Mouse (Mus musculus) cerebral cortex, adult 2 months (tissue): ENCODE results near the gene Man1a2.

Source experiments
- WGBS: fragments of 180-500 bp; shearing (Covaris S2); methylation state at CpG from one replicate; pipeline ENCODE4 v1.1.7; 2018; 5-methylcytosine and 5-hydroxymethylcytosine counted together

Man1a2 gene

DNA sequence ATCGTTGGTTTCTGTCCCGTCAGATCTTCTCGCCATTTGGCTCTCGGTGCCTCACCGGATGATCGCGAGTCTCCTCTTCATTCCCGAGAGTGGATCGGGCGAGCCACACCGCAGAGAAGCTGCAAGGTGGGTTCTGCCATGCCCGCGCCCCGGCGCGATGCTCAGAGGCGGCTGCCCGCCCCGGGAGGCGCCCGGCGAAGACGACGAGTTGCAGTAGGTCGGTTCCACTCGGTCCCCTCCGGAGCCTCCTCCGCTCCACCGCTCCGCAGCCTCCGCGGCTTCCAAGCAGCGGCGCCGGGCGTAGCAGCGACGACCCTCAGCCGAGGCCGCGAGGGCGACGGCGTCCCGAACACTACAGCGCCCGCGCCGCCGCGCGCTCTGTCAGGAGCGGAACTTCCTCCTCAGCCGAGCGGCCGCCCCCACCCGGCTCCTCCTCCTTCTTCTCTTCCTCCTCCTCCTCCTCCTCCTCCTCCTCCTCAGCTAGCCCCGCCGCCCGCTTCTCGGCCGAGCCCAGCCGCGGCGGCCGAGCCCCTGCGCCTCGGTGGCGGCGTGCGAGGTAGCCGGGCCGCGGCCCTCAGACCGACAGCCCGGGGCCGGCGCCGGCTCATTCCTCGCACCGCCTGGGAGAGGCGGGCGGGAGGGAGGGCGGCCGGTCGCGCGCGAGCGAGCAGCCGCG is at the start of gene Man1a2:
Man1a2 (minus strand) TSS at position 417 of the 676 bp plus-strand sequence.
- WGBS: under 1% methylated on average over 88 of the region's 92 CpGs

DNA sequence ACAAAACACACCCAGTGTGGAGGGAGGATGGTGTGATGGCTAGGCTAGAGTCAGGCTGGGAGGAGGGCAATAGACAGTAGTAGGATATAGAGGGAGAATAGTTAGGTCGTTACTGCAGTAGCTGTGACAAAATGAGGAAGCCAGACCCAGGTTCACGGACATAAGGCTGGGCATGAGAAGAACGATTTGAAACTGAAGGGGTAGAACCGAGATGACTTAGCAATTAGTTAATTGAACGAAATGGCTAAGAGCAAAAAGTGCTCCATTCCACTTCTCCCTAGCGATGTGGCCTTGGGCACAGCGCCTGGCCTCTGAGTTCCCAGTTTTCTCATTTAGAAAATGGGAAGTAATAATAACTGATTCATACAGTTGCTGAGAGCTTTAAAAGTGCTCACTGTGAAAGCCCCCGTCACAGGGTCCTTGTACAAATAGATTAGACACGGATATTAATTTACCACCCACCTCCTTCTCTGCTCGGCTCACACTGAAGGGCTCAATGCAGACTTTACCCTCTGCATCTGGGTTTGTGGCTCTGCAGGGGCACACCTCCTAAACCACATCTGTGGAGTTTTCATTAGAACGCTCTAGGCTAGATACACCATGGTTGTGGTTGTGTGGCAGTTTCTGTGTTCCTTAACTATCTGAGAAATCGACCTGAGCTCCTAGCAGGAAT is 49.3 kb upstream of the Man1a2 start:
- 76% methylated on average over 12 of the region's 12 CpGs for WGBS

DNA sequence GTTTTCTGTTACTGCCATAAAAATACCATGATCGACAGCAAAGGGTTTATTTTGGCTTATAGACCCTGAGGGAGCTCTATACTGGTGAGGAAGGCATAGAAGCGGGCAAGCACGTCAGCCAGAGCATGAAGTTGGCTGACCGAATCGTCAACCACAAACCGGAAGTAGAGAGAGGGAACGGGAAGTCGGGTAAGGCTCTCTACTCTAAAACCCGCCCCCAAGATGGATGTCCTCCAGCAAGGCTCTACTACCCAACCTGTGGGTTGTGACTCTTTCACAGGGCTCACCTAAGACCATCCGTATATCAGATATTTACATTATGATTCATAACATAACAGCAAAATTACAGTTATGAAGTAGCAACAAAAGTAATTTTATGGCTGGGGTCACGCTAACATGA is 46.6 kb upstream of the Man1a2 start:
- 73% methylated on average over 11 of the region's 11 CpGs for WGBS

DNA sequence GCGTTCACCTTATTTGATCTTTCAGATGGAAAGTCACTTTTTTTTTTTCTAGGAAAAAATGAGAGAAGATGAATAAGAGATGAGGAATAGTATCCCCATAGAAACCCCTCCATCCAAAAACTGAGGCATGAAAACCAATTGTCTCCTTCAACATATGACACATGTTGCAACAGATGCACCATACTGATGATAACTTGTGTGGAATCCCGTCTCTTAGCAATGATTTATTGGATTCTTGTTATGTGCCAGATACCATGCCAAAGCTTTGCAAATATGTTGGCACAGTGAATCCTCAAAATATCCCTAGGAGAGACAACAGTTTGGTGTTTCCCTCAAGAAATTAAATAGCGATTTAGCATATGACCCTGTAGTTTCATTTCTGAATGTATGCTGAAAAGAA is 46.0 kb upstream of the Man1a2 start:
- WGBS: 65% methylated on average over 3 of the region's 3 CpGs

DNA sequence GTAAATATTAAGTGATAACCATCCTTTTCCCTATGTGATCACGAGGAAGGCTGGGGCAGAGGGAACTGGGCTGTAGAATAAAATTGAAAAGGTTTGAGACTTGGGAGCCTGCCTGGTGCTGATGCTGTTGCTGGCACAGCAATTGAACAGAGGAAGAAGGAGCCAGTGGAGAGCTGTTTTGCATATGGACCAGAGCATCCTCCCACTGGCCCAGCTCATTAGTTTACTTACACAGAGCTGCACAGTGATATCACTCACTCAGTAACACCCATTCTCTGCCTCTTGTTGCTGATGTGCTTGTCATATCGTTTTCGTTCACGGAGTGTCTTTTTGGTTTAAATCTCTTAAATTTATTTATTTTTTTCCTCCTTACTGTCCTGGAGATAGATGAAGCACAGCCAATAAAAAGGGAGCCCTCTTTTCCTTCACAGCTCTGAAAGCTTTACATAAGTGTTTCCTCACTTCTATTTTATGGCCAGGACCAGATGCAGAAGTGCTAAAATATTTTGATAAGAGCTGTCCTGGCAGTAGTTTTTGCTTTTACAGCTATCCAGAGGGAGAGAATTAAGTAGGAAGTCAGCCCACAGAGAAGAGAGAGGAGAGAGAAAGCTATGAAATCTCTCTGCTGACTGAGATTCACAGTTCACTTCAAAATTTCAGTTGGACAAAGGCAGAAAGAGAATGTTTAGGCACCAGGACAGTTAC is 42.9 kb upstream of the Man1a2 start:
- WGBS: 37% methylated on average over 4 of the region's 4 CpGs

DNA sequence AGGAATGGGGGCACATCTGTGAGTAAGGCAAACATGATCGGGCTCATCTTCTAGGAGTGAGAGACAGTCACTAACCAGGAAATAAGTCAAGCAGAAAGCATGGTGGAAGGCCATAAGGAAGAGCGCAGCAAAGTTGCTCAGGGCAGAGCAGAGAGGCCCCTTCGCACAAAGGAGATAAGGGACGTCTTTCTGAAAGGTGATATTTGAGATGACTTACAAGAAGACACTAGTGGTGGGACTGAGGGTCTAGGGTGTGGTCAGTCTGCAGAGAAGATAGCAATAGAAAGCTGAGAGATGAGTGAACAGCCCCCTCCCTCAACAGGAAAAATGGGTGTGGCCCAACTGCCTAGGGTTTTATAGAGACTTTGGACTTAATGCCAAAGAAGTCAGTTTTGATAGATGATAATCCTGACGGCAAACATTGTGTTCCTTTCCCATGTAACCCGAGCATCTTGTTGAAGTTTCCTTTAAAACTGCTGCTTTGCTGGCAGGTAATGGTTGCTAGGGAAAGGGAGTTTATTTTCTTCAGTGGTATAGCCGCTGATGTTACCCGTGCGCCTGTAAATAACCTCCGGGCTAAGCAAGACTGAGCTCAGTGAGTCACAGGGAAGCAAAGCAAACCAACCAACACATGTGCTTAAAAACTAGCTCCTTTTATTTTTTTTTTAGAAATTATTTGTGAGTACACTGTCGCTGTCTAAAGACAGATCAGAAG is 40.8 kb upstream of the Man1a2 start:
- WGBS: 83% methylated on average over 11 of the region's 11 CpGs

DNA sequence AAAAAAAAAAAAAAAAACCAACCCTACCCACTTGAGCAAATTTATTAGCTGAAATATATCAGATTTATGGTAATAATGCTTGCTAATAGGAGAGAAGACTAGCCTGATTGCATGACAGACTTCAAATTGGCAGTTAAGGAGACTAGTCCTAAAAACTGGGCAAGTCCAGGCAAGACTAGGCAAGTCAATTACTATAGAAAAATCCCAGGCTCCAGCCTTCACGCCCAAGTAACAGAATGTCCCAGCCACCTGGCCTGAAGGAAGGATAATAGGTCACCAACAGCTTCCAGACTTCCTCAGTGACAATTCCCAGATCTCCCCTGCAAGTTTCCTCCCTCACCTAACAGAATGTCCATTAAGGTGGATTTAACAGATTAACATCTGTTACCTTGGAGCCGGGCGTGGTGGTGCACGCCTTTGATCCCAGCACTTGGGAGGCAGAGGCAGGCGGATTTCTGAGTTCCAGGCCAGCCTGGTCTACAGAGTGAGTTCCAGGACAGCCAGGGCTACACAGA is 35.5 kb upstream of the Man1a2 start:
- WGBS: 89% methylated on average over 5 of the region's 5 CpGs

DNA sequence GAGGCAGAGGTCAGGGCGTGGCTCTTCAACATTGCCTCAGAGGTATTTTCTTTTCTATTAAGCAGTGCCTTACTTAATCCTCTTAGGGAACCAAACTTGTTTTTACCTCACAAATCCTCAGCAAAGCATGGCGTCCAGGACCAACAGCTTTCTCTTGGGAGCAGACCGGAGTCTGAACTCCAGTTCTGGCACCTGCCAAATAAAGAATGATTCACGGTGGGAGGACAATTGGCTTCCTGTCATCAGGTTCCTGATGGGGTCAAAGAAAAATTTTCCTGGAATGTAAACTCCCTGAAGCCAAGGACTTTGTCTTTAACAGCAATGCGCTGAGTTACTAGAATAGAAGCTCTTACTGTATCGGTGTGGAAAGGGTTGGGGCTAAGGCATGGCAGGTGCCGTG is 30.9 kb upstream of the Man1a2 start:
- 78% methylated on average over 7 of the region's 7 CpGs for WGBS

DNA sequence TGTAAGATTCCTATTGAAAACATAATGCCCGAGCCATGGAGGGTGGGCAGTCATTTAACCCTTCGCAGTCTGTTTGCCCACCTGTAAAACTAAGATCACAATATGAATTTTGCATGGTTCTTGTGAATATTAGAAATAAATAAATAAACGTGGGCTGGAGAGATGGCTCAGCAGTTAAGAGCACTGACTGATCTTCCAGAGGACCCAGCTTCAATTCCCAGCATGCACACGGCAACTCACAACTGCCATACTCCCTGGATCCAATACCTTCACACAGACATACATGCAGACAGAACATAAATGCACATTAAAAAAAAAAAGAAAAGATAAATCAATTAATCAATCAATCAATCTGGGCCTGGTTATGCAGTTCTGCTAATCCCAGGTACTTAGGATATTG is 30.1 kb upstream of the Man1a2 start:
- WGBS: 79% methylated on average over 4 of the region's 4 CpGs

DNA sequence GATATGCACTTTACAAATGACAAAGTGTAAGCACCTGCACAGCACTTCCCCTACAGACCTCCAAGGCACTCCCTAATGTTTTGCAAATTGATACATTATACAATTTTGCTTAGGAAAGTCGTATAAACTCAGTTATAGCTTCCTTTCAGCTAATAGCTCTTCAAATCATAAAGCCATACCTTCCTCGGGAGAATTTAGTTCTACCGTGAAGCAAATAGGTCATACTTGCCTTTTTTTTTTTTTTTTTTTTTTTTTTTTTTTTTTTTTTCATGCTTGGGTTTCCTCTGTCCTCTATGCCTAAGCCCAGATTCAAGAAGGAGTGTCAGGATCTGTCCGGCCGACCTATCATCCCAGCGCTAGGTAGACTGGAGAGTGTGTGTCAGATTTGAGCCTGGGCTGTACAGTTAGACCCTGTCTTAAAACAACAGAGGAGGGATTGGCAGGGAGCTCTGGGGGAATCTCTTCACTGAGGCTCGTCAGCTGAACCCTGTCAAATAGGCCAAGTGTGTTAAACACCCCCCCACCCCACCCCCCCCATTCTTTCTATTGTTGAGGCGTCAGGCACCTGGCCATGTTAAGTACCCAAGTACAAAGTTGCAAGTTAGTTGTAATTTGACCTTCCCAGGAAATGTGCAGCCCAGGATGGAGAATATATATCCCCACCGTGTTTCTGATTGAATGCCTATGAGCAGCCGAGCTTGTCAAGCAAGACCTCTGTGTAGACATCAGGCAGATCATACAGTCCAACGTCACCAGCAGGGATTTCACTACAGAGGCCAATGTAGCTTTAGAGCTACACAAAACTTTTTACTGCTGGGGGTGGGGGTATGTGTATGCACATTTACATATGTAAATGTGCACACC is 28.1 kb upstream of the Man1a2 start:
- WGBS: 85% methylated on average over 11 of the region's 11 CpGs

DNA sequence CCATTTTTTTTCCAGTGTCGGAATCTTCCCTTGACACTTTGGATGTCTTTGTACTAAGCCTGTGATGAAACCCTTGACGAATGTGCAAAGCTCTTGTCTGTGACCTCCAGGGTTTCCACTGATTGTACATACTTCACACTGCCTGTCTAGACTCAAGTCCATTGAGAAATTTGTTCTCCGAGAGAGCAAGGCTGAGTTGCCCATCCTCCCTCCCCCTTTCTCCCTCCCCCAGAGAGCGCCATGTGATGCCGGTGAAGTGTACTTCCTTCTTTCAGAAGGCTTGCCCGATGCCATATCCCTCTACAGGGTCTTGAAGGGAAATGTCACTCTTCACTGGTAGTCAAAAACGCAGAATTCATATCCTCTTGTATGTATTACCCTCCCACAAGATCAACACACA is 26.8 kb upstream of the Man1a2 start:
- 86% methylated on average over 7 of the region's 7 CpGs for WGBS

DNA sequence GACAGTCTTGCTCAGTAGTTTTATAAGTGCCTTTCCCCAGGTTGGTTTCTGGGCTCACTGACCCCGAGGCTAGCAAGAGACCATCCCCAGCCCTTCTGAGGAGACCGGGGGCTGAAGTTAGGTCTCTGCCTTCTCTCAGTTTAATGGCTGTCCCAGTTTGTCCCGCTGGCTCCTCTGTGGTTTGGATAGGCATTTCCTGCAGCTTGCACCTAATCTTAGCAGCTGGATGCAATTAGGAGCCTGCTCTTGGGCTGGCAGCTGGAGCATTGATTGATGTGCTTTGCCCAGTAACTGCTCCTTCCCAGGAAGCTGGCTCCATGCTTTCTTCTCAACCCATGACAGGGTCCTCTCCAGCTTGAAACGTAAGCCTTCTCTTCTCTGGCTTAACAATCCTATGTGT is 26.2 kb upstream of the Man1a2 start:
- 64% methylated on average over 4 of the region's 4 CpGs for WGBS

DNA sequence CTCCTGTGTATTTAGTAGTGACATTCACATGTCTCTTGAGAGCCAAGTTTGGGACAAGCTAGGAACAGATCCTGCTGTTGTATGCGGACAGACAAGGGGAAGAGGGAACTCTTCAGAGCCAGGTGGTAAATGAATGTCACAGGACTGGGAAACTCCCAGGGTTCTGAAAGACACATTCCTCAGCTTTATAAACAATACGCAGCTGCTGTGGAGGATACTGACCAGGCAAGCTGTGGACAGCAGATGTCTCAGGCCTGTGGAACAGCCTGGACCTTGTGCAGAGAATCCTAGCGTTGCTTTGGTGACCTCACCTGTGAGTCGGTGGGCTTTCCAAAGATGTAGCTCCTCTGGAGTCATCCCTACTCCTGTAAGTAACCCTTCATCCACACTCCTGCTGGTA is 21.8 kb upstream of the Man1a2 start:
- WGBS: 63% methylated on average over 4 of the region's 4 CpGs

DNA sequence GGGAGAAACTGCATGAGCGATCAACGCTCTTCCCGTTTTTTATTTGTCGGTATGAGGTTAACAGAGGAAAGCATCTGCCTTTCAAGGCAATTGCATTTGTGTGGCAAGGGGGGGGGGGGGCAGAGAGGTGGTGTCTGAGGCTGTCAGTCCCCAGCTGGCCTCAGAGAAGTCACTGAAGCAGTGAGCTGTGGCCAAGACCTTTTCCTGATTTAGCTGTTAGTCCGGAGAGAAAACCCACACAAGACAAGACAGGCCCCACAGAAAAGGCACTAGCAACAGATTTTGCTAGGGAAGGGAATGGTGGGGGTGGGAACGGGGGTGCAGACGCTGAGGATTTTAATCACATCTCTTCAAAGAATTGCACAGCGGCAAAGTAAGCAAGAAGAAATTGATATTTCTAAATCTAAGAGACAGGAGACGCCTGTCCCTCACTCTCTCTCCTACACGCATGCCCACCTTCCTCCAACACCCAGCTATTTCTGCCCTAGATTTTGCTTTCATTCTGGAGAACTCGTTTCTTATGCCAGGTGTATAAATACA is 19.9 kb upstream of the Man1a2 start:
- WGBS: 42% methylated on average over 11 of the region's 11 CpGs

DNA sequence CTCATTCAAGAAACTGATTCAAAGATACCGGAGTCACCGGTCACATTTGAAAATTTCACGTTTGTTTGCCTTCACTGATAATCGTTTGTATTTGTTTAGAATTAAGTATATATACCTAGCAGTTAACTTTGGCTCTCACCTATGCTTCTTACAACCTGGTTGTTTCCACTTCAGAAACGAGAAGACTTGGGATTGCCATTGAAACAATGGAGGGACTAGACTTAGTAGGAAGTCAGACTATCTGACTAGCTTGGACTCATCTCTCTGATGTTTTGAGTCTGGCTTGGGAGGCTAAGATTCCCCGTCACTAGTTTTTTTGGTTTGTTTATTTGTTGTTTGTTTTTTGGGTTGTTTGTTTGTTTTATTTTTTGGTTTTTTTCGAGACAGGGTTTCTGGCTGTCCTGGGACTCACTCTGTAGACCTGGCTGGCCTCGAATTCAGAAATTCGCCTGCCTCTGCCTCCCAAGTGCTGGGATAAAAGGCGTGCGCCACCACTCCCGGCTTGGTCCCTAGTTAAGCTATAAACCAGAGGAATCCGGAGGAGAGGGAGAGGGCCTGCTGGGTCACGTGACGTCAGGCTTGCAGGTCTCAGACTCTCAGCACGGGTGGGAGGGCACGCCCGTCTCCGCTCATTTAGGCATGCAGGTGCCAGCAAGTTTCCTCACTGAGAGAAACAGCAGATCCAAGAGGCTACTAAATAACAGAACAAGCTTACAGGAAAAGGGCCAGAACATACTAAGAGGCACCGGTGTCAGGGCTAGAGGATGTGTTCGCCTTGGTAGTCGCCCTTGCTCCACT is 18.7 kb upstream of the Man1a2 start:
- 80% methylated on average over 22 of the region's 22 CpGs for WGBS

DNA sequence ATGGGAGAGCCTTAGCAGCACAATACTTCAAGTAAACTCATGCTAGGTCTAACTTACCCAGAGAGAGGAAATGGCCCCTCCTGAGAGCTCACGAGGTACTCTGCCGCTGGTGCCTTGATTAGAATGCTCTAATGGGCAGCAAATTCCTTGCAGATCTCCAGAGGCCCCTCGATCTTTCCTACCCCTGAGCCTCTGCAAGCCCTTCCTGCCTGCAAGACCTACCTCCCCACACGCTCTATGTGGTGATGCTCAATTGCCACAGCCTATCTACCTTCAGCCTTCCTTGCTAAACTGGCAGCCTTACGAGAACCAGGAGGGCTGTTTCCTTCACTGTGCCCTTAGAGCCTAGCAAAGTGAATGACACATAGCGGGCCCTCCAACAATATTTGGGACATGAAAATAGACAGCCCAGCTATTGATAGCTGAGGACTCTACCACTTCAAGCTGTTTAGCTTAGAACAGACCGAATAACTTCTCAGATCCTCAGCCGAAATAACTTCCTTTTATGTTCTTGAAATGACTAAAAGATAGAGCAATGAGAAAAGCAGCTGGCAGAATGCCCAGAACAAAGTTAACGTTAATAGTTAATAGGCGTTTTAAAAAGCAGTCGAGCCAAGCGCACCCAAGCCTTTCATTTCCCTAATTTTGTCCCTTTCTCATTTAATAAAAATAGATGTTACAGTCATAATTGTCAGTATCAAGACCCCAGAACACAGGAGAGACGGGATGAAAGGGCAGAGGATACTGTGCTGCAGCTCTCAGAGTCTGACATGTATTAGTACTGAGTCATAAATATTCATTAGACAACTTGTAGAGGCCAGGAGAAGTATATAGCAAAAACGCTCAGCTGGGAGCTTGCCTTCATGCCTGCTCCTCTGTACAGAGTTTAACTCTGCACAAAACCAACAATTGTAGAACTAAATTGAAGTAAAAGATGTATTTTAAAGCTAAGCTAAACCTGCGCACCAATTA is 17.9 kb upstream of the Man1a2 start:
- WGBS: 32% methylated on average over 15 of the region's 15 CpGs

DNA sequence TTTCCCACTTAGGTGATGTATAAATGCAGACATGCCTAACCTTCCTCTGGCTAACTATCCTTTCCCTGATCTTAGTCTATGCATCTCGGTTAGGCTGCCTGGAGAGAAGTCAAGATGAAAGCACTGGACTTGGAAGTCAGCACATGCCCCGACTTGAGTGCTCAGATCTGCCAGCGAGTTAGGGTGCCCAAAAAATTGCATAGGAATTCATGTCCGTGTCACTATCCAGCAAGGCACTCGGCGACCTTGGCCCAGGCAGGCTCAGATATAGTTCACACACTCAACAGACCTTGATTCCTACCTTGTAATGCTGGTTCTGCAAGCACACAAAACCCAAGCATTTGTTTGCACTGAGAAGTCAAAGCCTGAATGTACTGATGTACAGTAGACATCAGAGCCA is 3.4 kb upstream of the Man1a2 start:
- 89% methylated on average over 6 of the region's 6 CpGs for WGBS

DNA sequence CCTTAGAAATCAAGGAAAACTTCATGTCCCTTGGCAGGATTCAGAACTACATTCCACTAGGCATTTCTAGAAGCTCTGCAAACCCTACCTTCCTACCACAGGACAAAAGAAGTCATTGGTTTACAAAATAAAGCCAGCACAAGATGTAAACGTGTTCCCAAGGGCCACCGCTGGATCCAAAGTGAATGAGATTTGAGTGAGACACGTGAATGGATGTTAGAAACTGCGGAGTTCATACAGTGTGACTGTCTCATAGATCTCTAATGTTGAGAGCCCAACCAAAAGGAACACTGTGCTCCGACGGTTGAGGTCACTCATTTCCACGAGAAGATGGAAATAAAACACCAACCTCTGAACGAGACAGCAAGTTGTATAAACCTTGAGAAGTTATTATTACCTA is 1.5 kb upstream of the Man1a2 start:
- 88% methylated on average over 8 of the region's 8 CpGs for WGBS
